Mouse (Mus musculus) right cerebral cortex, postnatal 4 days (tissue): Measurements from ENCODE around the gene Krtap2-4.

Experiments used
- DNase-seq: peaks from one replicate; pipeline ENCODE4 v3.0.0-alpha.2; 2022

The Krtap2-4 gene

GRCm38 (mm10) chr11:99581564-99581963, 33.1 kb downstream of the Krtap2-4 start:
- DNase-seq: no peak

DNA sequence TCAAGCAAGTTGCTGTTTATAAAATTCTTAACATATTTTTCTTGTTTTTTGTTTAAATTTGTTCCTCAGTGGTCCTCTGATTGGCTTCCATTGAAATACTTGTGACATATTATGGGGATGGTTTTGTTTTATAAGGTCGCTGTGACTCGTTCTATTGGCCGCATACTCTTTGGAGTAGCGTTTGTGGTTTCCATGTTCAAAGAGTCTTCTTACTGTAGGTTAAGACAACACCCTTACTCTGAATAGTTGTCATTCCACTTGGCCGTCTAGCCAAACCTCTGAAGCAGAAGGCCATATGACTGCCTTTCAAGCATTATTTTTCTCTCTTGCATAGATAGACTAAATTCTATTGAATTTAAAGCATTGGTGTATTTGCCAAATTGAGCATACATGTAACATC, 33.6 kb downstream of the Krtap2-4 start:
- no peak for DNase-seq

DNA sequence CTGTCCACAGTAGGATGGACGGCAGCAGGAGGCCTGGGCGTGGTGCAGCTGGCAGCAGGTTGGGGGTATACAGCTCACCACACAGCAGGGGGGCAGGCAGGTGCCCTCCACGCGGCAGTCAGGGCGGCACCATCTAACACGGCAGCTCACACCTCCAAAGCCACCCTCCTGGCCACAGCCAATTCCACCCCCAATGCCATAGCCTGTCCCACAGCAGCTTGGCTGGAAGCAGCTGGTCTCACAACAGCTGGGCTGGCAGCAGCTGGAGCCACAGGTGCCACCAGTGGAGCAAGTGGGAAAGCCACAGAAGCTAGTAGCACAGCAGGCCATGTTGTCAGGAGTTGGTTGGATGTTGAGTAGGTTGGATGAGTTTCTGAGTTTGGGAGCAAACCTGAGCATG, 34.0 kb downstream of the Krtap2-4 start, which contains the start of gene Krtap1-5:
Gene Krtap1-5, minus strand, starts transcription at position 381 of the 400 bp plus-strand sequence.
- no peak for DNase-seq

GRCm38 (mm10) chr11:99574106-99574505, 40.5 kb downstream of the Krtap2-4 start:
- peak; percentile 70 for DNase-seq

DNA sequence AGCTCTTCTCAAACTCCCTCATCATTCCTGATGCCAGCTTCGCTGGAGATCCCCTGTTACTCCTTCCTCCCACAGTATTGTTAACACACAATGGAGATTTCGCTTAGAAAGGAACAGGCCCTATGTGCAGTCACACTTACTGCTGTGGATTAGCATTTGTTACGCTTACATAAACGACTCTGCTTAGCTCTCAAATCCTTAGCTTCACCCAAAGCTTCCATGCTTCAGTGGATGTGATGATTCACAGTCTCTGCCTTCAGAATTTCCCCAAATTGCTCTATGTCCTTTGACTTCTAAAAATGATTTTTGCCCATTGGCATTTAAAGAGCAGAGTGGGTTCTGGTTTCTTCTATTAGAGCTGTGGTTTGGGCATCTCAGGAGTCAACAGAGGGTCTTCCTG, 41.5 kb downstream of the Krtap2-4 start:
- DNase-seq: no peak

DNA sequence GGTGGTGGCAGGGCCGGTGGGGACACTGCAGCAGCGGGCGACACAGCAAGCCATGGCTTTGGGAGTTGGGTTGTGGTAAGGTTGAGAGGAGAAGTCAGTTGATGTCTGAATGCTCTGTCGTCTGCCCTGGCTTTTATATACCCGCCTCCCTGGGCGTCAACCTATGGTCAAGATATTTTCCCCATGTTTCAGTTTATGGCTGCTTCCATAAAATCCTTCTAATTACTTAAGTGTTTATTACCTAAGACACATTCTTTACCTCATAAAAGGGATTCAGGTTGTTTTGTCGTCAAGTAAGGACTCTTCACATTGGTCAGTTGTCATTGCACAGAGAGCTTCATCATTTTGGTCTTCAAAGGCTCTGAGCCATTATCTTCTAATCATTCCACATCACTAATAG, 48.1 kb downstream of the Krtap2-4 start, which contains the start of gene Krtap3-1:
Gene Krtap3-1, minus strand, starts transcription at position 101 of the 400 bp plus-strand sequence.
- no peak for DNase-seq
